Mouse (Mus musculus) olfactory bulb, adult 2 months (tissue): Measurements from ENCODE around the gene Gcnt1.

ENCODE experiments used
- CTCF ChIP-seq: fragments of 200-500 bp; IDR thresholded peaks from 2 replicates; pipeline ENCODE4 v1.5.1; 2012; ENCODE audit warnings: low read depth, mild to moderate bottlenecking, low read length, moderate library complexity; ENCODE audit not compliant: insufficient read depth
- POLR2A ChIP-seq: fragments of 200-500 bp; IDR thresholded peaks from 2 replicates; pipeline ENCODE4 v1.6.1; 2012; ENCODE audit warnings: mild to moderate bottlenecking, low read depth, low read length, moderate library complexity; ENCODE audit not compliant: insufficient read depth

DNA sequence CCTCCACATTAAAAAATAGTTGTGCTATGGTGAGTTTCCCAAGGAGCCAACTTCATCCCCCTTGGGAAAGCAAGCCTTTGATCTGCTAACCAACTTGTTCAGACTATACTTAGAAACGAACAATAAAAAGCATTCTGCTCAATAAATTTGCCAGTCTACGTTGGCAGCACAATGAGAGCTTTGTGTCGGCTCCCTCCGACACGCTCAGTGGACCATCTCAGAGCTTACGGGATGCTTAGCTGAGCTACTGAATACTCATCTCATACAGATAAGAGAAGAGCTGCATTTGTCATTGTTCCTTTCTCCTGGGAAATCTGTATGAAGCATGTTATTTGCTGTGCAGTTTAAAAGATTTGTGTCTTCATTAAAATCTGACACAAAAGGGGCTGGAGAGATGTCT, 13.8 kb upstream of the Gcnt1 start:
- TF ChIP-seq CTCF (no peak), POLR2A (no peak)
